Mouse (Mus musculus) embryonic facial prominence, embryonic 11.5 days (tissue): ENCODE data around the gene Senp2. TPM values are rescaled to one million over a fixed set of nuclear protein-coding genes. Genes with fewer than 3 reads are reported as not detected.

ENCODE experiments used
- ATAC-seq: fragments of 200-750 bp; cut with Nextera tagmentation; replicated peaks from 2 replicates; pipeline ENCODE4 v1.8.0; 2017; ENCODE audit warnings: low read depth; ENCODE audit not compliant: insufficient number of reproducible peaks, low FRiP score, low TSS enrichment
- DNase-seq: peaks from one replicate; pipeline ENCODE4 v3.0.0-alpha.2; 2015; ENCODE audit warnings: low spot score
- H3K27ac ChIP-seq: fragments of 300-500 bp; sonication (generic); replicated peaks from 2 replicates; pipeline ENCODE4 v1.5.1; 2014; ENCODE audit warnings: mild to moderate bottlenecking, low read depth, low read length, control low read depth
- H3K27me3 ChIP-seq: fragments of 300-500 bp; sonication (generic); 2 replicates; pipeline ENCODE4 v1.6.1; 2014; ENCODE audit warnings: mild to moderate bottlenecking, low read length, moderate library complexity, mixed read lengths; ENCODE audit not compliant: control insufficient read depth, insufficient read depth
- H3K36me3 ChIP-seq: fragments of 300-500 bp; sonication (generic); replicated peaks from 2 replicates; pipeline ENCODE4 v1.6.1; 2014; ENCODE audit warnings: low read depth, mild to moderate bottlenecking, low read length, moderate library complexity, mixed read lengths; ENCODE audit not compliant: control insufficient read depth, insufficient read depth
- H3K4me1 ChIP-seq: fragments of 300-500 bp; sonication (generic); 2 replicates; pipeline ENCODE4 v1.6.1; 2014; ENCODE audit warnings: low read length, mixed read lengths; ENCODE audit not compliant: control insufficient read depth, insufficient read depth
- H3K4me2 ChIP-seq: fragments of 300-500 bp; sonication (generic); 2 replicates; pipeline ENCODE4 v1.6.1; 2014; ENCODE audit warnings: low read depth, mild to moderate bottlenecking, control low read depth, low read length, moderate library complexity
- H3K4me3 ChIP-seq: fragments of 300-500 bp; sonication (generic); 2 replicates; pipeline ENCODE4 v1.5.1; 2014; ENCODE audit warnings: low read depth, low read length, control low read depth
- H3K9ac ChIP-seq: fragments of 300-500 bp; sonication (generic); replicated peaks from 2 replicates; pipeline ENCODE4 v1.6.1; 2014; ENCODE audit warnings: mild to moderate bottlenecking, control low read depth, low read length
- H3K9me3 ChIP-seq: fragments of 300-500 bp; sonication (generic); replicated peaks from 2 replicates; pipeline ENCODE4 v1.6.1; 2016; ENCODE audit warnings: mild to moderate bottlenecking, low read length, inconsistent platforms, mixed read lengths; ENCODE audit not compliant: control insufficient read depth
- WGBS: fragments of 180-500 bp; shearing (Covaris S2); extraction: QIAGEN DNeasy Blood & Tissue Kit; methylation state at CpG from one replicate; pipeline ENCODE4 v1.1.7; 2014; 5-methylcytosine and 5-hydroxymethylcytosine counted together
- polyA plus RNA-seq: library from polyadenylated mRNA; unstranded; fragments of >200 nt; fragmentation: Nextera tagmentation; extraction: Ambion mirVana; gene quantifications from 2 replicates; pipeline ENCODE4 v1.2.1, GENCODE M21; 2014

Senp2 gene
- polyA plus RNA-seq, 1 experiment from 2014 or later = 62.4 TPM

DNA sequence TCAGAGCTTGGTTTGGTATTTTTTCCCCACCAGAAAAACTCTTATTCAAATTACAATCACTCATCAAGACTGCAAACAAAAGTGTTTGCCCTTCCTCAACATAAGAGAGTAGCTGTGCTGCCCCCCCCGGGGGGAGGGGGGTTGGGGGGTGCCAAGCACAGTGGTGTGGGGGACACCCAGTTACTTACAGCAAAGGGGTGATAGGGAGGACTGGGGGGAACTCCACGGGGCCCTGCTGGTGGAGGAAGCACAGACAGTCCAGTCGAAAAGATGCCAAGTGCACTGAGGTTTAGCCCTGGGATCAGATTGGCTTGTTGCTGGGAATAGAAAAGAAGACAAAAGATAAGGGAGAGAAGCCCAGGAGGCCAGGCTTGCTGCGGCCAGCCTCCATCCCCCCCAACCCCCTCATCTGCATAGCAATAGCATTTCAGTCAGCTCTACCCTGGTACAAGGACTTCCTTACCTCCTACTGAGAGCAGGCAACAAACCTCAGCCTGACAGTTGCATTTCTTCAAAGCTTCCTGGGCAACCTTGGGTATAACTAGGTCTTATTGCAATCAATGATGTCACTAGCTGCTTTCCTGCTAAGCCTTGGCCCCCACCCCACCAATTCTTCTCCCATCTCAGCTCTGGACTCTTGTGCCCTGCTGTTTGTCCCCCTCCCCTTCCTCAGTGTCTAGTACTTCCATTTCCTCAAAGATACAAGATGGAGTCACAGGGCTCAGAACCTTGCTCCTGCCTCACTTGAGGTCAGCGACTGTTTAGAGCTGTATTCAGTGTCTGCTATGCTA is 66.7 kb downstream of the Senp2 start:
- Histone ChIP-seq H3K27ac (no peak overlapping the region), H3K9ac (no peak overlapping the region), H3K4me3 (no peak overlapping the region), H3K36me3 (peaks cover 3% of the 10 kb centered on the region; the same call in 1 of the 2 replicates), H3K4me2 (no peak overlapping the region), H3K9me3 (no peaks in the 10 kb centered on the region), H3K27me3 (no peaks in the 10 kb centered on the region), H3K4me1 (no peaks in the 10 kb centered on the region)
- WGBS = 30% methylated on average over 5 of the region's 5 CpGs
- DNase-seq = no peak
- ATAC-seq = no peak

DNA sequence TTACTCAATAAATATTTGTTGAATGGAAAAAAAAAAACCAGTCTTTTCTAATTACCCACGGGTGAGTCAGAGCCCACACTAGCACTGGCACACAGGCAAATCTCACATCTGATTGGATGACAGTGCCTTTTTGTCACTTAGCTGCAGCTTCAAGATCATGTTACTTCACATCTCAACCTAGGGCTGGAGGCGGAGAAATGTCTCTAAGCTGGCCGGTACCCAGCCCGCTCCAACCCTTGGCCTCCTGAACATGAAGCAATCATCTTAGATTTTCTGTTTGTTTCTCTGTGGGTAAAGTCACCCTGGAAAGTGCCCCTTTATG is 67.3 kb downstream of the Senp2 start:
- peaks cover 3% of the 10 kb centered on the region; the same call in 1 of the 2 replicates for H3K36me3 ChIP-seq
- no peak for DNase-seq
- no peak overlapping the region for H3K4me3 ChIP-seq
- ATAC-seq = no peak
- no peak overlapping the region for H3K4me2 ChIP-seq
- H3K9ac ChIP-seq = no peak overlapping the region
- WGBS = 46% methylated on average over 4 of the region's 4 CpGs
- no peak overlapping the region for H3K27ac ChIP-seq
- no peaks in the 10 kb centered on the region for H3K9me3 ChIP-seq
- H3K27me3 ChIP-seq = no peaks in the 10 kb centered on the region
- H3K4me1 ChIP-seq = no peaks in the 10 kb centered on the region

DNA sequence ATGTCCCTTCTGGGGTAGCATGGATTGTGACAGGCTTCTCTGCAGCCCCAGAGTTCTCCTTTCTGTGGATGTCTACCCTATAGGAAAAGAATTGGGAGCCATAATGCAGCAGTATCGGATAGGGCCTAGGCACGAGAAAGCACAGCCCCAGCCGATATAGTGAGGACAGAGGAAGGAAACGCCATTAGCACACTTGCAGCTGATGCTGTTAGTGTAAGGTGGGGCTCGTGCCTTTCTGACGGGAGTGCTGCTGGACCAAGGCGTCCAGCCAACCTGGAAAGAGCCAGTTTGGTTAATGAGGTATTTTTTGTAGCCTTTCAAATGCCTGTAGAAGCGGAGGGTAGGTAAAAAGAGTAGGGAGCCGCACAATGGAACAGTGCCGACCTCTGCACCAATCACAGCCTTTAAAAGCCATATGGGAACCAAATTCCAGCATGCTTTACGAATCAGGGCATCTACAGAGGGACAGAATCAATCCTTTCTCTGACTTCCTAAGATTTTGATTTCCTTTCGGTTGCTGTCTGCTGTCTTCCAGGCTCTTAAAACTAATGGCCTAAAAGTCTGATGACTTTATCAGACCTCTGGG is 70.9 kb downstream of the Senp2 start:
- no peak for ATAC-seq
- WGBS = 87% methylated on average over 12 of the region's 12 CpGs
- Histone ChIP-seq H3K27me3 (no peaks in the 10 kb centered on the region), H3K9ac (no peak overlapping the region), H3K36me3 (peaks cover 3% of the 10 kb centered on the region; the same call in 1 of the 2 replicates), H3K4me2 (no peak overlapping the region), H3K27ac (no peak overlapping the region), H3K4me3 (no peak overlapping the region), H3K4me1 (no peaks in the 10 kb centered on the region), H3K9me3 (no peaks in the 10 kb centered on the region)
- DNase-seq = no peak

DNA sequence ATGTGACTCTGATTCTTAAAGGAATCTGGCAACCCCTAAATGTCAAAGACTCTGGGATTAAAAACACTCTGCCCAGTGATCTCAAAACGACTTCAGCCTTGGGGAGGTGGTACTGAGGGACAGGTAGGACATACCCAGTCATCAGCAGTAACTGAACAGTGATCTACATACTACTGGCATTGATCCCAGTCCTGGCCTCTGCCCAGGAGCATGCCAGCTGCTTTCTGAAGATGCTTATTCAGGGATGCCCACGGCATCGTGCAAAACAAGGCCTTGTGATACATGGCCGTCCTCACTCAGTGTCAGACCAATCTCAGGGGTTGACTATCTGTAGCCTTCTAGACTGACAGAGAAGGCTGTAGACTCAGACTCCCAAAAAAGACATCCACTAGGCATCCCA is 76.1 kb downstream of the Senp2 start:
- 90% methylated on average over 4 of the region's 4 CpGs for WGBS
- no peak overlapping the region for H3K27ac ChIP-seq
- DNase-seq (no peak), ATAC-seq (no peak)
- no peak overlapping the region for H3K9ac ChIP-seq
- H3K4me2 ChIP-seq = no peak overlapping the region
- no peaks in the 10 kb centered on the region for H3K27me3 ChIP-seq
- no peak overlapping the region for H3K4me3 ChIP-seq
- H3K4me1 ChIP-seq = no peaks in the 10 kb centered on the region
- no peaks in the 10 kb centered on the region; the same call in none of the 2 replicates for H3K36me3 ChIP-seq
- H3K9me3 ChIP-seq = no peaks in the 10 kb centered on the region

DNA sequence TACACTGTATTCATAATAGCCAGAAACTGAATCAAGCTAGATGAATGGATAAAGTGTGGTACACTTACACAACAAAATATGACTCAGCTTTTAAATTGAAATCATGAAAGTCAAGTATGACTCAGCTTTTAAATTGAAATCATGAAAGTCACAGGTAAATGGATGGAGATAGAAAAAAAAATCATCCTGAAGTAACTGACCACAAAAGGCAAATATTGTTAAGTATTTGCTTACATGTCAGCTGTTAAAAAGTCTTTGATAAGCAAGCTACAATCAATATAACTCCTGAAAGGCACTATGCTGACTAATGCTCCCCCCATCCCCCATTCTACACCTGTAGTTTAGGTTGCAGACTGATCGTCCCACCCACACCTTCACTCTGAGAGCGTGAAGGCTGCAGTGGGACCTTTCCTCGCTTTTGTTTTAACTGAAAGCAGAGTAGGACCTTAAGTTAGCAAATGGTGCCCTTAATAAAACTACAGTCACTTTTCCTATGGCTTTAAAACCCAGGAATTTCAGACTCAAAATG is 82.0 kb downstream of the Senp2 start:
- Histone ChIP-seq H3K4me2 (no peak overlapping the region), H3K9me3 (no peaks in the 10 kb centered on the region), H3K36me3 (no peaks in the 10 kb centered on the region; the same call in 1 of the 2 replicates), H3K27me3 (no peaks in the 10 kb centered on the region), H3K4me1 (no peaks in the 10 kb centered on the region), H3K4me3 (no peak overlapping the region), H3K9ac (no peak overlapping the region), H3K27ac (no peak overlapping the region)
- no peak for DNase-seq
- no peak for ATAC-seq
- 93% methylated on average over 3 of the region's 3 CpGs for WGBS

DNA sequence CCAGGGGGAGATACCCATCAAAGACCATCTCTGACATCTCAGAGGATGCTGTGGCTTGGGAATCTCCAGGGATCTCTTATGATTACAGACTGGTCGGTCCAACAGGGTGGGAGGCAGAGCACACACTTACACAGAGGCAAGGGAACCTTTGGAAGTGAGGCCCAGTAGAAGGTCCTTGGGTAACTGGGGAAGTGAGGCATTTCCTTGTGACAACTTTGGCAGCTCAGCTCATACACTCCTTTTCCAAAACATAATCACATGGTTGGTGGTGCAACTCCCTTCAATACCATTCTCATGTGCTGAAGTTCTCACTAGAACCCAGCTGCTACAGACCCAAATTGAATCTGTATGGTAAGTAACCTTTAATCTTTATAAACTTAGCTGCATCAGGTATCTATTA is 86.5 kb downstream of the Senp2 start:
- no peaks in the 10 kb centered on the region for H3K9me3 ChIP-seq
- H3K36me3 ChIP-seq = no peaks in the 10 kb centered on the region
- no peak overlapping the region for H3K9ac ChIP-seq
- no peaks in the 10 kb centered on the region for H3K4me1 ChIP-seq
- ATAC-seq (no peak), DNase-seq (no peak)
- H3K4me2 ChIP-seq = no peak overlapping the region
- no peak overlapping the region for H3K4me3 ChIP-seq
- WGBS = 82% methylated on average over 1 of the region's 1 CpGs
- no peaks in the 10 kb centered on the region for H3K27me3 ChIP-seq
- H3K27ac ChIP-seq = no peak overlapping the region

DNA sequence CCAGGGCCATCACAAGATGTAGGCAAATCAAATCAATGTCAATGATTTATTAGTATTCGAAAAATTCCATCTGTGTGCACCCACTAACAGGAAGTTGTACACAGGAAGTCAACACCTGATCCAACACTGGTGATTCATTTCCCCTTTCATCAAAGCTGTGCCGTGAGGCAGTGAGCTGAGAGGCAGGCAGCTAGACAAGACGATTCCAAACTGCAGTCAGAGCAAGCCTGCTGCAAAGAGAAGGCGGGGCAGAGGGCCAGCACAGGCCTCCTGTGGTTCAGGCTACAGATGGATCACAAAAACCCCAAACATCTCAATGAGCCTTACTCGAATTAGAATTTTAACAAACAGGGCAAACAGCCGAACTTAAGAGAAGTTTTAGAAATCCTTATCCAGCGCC is 88.4 kb downstream of the Senp2 start:
- ATAC-seq = no peak
- 58% methylated on average over 7 of the region's 7 CpGs for WGBS
- no peak overlapping the region for H3K4me2 ChIP-seq
- no peaks in the 10 kb centered on the region for H3K27me3 ChIP-seq
- H3K4me1 ChIP-seq = no peaks in the 10 kb centered on the region
- no peak for DNase-seq
- no peak overlapping the region for H3K9ac ChIP-seq
- no peak overlapping the region for H3K27ac ChIP-seq
- no peaks in the 10 kb centered on the region for H3K9me3 ChIP-seq
- no peaks in the 10 kb centered on the region for H3K36me3 ChIP-seq
- no peak overlapping the region for H3K4me3 ChIP-seq
